Mouse (Mus musculus) cerebellum, adult 2 months (tissue): Measurements from ENCODE around the gene Calml4.

Experiments
- CTCF ChIP-seq: fragments of 200-500 bp; IDR thresholded peaks from 2 replicates; pipeline ENCODE4 v1.5.1; 2011; ENCODE audit warnings: low read depth, mild to moderate bottlenecking, control low read depth, low read length, moderate library complexity, borderline replicate concordance; ENCODE audit not compliant: insufficient read depth
- POLR2A ChIP-seq: fragments of 200-500 bp; IDR thresholded peaks from 2 replicates; pipeline ENCODE4 v1.6.1; 2011; ENCODE audit warnings: low read length, control low read depth, borderline replicate concordance; ENCODE audit not compliant: insufficient read depth

DNA sequence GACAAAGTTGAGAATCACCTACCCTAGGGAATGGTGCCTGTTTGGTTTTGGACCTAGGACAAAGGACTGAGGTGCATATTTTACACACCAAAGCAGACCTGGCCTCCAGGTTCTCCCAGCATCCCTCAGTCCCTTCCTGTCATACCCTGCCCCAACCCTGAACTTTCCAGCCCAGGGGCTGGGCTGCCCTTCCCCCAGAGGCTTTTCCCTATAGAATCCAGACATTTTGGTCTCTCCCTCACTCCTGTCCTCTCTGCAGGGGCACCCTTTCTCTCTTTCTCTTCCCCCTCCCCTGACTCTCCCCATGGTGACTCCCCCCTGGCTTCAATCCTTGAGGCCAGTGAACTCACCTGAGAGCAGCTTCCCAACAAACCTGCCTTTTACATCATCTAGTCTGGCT, 12.8 kb downstream of the Calml4 start:
- TF ChIP-seq CTCF (no peak), POLR2A (no peak)
